Mouse (Mus musculus) brown adipose tissue, adult 24 weeks (tissue): Measurements from ENCODE around the gene Rreb1. TPM values are rescaled to one million over a fixed set of nuclear protein-coding genes. Genes with fewer than 3 reads are reported as not detected.

ENCODE experiments used
- H3K27ac ChIP-seq: fragments of 200-500 bp; replicated peaks from 2 replicates; pipeline ENCODE4 v1.5.1; 2012; ENCODE audit warnings: low read depth, mild to moderate bottlenecking, low read length
- H3K4me1 ChIP-seq: fragments of 200-500 bp; 2 replicates; pipeline ENCODE4 v1.6.1; 2012; ENCODE audit warnings: low read length, mixed read lengths; ENCODE audit not compliant: control insufficient read depth, insufficient read depth, insufficient read length
- H3K4me3 ChIP-seq: fragments of 200-500 bp; 2 replicates; pipeline ENCODE4 v1.5.1; 2012; ENCODE audit warnings: low read depth, mild to moderate bottlenecking, low read length, moderate library complexity; ENCODE audit not compliant: insufficient read depth
- polyA plus RNA-seq: library from polyadenylated mRNA; stranded (reverse); fragments of >200 nt; gene quantifications from 2 replicates; pipeline ENCODE4 v1.2.4, GENCODE M21; 2012; ENCODE audit not compliant: missing spikeins, insufficient read depth, insufficient read length

Rreb1 gene
- polyA plus RNA-seq, 1 experiment: 43.1 TPM

- Histone ChIP-seq H3K4me1 (peaks cover 30% of the 10 kb centered on the region), H3K4me3 (no peak overlapping the region), H3K27ac (peak overlapping the region; percentile 26)
Measured at GRCm38 (mm10) chr13:37846962-37847570, 68.9 kb downstream of the Rreb1 start.

DNA sequence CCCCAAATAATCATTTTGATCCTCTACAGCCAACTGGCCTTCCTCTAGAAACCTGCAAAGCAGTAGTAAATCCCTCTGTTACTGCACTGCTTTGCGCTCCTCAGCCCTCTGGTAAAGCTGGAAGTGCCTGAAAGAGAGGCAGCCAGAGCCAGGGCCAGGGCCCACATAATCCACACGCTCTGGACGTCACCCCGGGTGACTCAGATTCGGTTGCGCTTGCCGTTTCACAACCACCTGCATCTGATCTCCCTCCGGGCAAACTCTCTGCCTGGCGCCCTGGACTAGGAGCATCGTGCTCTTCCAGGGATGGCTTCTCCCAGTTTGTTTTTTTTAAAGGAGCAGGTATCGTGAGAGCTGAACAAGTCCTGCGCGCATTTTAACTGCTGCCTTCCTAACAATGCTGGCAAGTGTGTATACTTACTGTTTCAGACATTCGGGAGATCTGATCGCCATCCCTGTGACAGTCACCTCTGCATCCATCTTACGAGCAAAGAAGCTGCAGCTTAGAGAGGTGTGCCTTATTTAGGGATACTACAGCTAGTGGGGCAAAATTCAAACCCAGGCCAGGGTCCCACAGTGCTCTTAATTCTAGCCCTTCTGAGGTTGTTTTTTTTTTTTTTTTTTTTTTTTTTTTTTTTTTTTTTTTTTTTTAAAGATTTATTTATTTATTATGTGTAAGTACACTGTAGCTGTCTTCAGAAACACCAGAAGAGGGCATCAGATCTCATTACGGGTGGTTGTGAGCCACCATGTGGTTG lies 69.6 kb downstream of the Rreb1 start:
- Histone ChIP-seq H3K4me3 (no peak overlapping the region), H3K4me1 (peaks cover 33% of the 10 kb centered on the region), H3K27ac (peak overlapping the region; percentile 26)

DNA sequence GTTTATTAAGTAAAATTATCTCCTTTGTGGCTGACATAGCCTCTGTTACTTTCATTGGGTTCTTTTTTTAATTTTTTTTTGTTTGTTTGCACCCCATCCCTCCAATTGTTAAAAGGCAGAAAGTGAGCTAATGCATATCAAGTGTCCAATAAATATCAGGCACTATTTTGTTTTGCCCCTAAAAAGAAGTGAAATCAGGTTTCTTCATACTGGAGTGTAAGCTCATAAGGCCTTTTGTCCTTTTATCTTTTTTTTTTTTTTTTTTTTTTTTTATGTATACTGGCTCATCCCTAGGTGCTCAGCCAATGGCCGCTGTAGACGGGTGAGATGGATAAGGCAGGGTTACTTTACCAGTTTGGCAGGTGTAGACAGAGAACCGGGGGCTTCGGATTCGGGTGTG lies 70.2 kb downstream of the Rreb1 start:
- Histone ChIP-seq H3K4me1 (peaks cover 35% of the 10 kb centered on the region), H3K27ac (no peak overlapping the region), H3K4me3 (no peak overlapping the region)

DNA sequence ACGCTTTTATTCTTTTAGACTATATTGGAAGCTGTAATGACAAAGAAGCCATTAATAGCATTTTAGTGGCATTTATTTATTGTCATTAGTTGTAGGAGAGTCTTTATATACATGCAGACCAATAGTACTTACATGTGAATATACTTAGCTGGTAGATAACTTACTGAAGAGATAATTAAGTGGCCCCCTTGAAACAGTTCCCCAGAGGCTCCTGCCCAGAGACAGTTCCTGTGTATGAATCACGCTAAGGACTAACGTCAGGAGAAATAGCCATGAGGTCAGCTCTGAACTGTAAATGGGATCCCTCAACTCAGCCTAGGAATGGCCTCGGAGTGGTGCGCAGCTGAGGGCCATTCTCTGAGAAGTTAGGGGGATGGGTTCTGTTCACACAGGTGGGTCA lies 73.4 kb downstream of the Rreb1 start:
- H3K4me1 ChIP-seq: peaks cover 30% of the 10 kb centered on the region
- H3K4me3 ChIP-seq: no peak overlapping the region
- H3K27ac ChIP-seq: 0 out of 2 replicates have a peak overlapping the region, but pooled peaks have one; percentile 6

- no peak overlapping the region for H3K4me3 ChIP-seq
- H3K27ac ChIP-seq: peak overlapping the region; percentile 9
Measured at GRCm38 (mm10) chr13:37852850-37853249, 74.7 kb downstream of the Rreb1 start.

GRCm38 (mm10) chr13:37853441-37853840 lies 75.2 kb downstream of the Rreb1 start:
- Histone ChIP-seq H3K27ac (peak overlapping the region; percentile 24; the same call in 1 of the 2 replicates), H3K4me1 (peaks cover 27% of the 10 kb centered on the region), H3K4me3 (no peak overlapping the region)

More at GRCm38 (mm10) chr13:37852850-37853249, 74.7 kb downstream of the Rreb1 start:
- H3K4me1 ChIP-seq: peaks cover 25% of the 10 kb centered on the region

DNA sequence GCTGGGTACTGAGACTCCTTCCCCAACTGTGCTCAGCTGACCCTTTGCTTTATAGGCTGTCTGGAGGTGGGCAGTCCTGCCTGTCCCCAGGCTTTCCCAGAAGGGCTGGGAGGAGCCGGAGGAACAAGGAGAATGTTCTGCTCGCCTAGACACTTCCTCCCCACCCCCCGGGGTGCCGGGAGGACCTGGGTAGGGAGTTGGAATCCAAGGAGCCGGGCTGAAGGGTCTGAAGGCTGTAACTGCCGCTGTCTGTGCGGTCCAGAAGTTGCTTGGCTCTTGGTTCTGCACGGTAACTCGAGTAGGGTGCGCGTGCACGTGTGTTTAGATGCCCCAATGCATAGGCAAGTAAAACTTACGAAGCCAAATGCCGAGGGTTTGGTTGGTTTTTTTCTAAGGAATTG lies 75.8 kb downstream of the Rreb1 start:
- H3K27ac ChIP-seq: peak overlapping the region; percentile 80
- peaks cover 30% of the 10 kb centered on the region for H3K4me1 ChIP-seq
- peak overlapping the region; percentile 54 for H3K4me3 ChIP-seq

GRCm38 (mm10) chr13:37854455-37855220 lies 76.4 kb downstream of the Rreb1 start:
- Histone ChIP-seq H3K4me3 (peak overlapping the region; percentile 54), H3K4me1 (peaks cover 30% of the 10 kb centered on the region), H3K27ac (peak overlapping the region; percentile 80)

GRCm38 (mm10) chr13:37855221-37855757 lies 77.1 kb downstream of the Rreb1 start:
- Histone ChIP-seq H3K4me1 (peaks cover 30% of the 10 kb centered on the region), H3K4me3 (no peak overlapping the region), H3K27ac (peak overlapping the region; percentile 80)

- H3K4me3 ChIP-seq: no peak overlapping the region
- peaks cover 30% of the 10 kb centered on the region for H3K4me1 ChIP-seq
- no peak overlapping the region for H3K27ac ChIP-seq
Measured at GRCm38 (mm10) chr13:37855765-37856164, 77.6 kb downstream of the Rreb1 start.

- peak overlapping the region; percentile 81; the same call in 1 of the 2 replicates for H3K27ac ChIP-seq
- no peak overlapping the region; the same call in 1 of the 2 replicates for H3K4me3 ChIP-seq
- H3K4me1 ChIP-seq: peaks cover 30% of the 10 kb centered on the region
Measured at GRCm38 (mm10) chr13:37856537-37856936, 78.3 kb downstream of the Rreb1 start.

- Histone ChIP-seq H3K27ac (peak overlapping the region; percentile 81), H3K4me1 (peaks cover 25% of the 10 kb centered on the region), H3K4me3 (peak overlapping the region; percentile 64)
Measured at GRCm38 (mm10) chr13:37857284-37858065, 79.3 kb downstream of the Rreb1 start.

GRCm38 (mm10) chr13:37858066-37858501 lies 79.9 kb downstream of the Rreb1 start:
- H3K4me1 ChIP-seq: peaks cover 21% of the 10 kb centered on the region
- peak overlapping the region; percentile 54 for H3K4me3 ChIP-seq
- H3K27ac ChIP-seq: peak overlapping the region; percentile 58

DNA sequence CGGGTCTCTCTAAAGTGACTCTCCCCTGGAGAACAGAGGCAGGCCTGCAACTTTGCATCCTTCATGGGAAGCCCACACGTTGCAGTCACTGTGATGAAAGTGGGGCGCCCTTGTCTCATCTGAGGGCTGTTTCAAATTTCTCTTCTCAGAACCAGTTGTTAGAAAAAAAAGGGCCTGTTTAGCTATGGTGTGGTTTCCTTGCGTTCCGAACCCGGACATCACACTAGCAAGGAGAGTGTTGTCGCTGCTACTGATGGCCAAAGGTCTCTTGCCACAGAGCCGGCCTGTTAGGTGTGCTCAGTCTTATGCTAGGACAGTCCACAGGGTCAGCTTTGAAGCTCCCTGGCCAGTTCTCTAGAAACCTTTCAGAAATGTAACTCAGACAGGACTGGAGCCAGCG lies 80.3 kb downstream of the Rreb1 start:
- Histone ChIP-seq H3K4me1 (peaks cover 25% of the 10 kb centered on the region), H3K4me3 (peak overlapping the region; percentile 54; the same call in 1 of the 2 replicates), H3K27ac (peak overlapping the region; percentile 58)
